23 mouse cellular contexts compared by ENCODE assay signal in the genomic region with DNA sequence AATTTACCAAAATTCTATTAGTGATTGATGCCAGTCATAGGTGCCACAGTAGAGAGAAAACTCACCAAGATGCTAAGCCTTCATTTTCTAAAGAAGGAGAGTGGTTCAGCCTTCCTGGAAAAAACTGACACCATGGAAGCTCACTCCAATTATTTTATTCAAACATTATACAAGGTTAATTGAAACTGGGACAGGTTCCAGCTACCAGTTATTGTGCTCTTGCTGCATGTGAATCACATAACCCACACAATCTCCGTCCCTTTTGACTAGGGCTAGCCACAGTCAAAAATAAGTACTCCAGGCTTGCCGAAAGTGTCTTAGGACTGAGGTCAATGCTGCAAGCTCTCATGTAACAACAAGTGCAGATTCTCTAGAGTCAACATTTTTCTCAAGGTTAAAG. TPM values are rescaled to one million over a fixed set of nuclear protein-coding genes. Genes with fewer than 3 reads are reported as not detected.
"Had no signal": no experiment of that assay in that cellular context is flagged by ENCODE, and none has a peak within 500 bp of the region (broad histone marks: within the 10 kb centered on the region; RNA-seq: fewer than 3 reads in every experiment).

No protein-coding gene starts in this region.

- H3K4me2 ChIP-seq: neural tube, embryonic 15.5 days; stomach, embryonic 15.5 days had no signal

- DNase-seq: retina, postnatal 1 day; right cerebral cortex, adult 18-20 months; right cerebral cortex, postnatal 14 days; right cerebral cortex, postnatal 25 days; right cerebral cortex, postnatal 4 days; spleen, adult 18-20 months; thymus, adult 18-20 months; thymus, adult 2 months; thymus, postnatal 14 days; thymus, postnatal 25 days; thymus, postnatal 36 days; thymus, postnatal 4 days had no signal

- H3K27me3 ChIP-seq: neural tube, embryonic 15.5 days; stomach, embryonic 15.5 days had no signal

- H3K4me3 ChIP-seq: neural tube, embryonic 15.5 days; stomach, embryonic 15.5 days had no signal

- H3K36me3 ChIP-seq: neural tube, embryonic 15.5 days; stomach, embryonic 15.5 days had no signal

- H3K9ac ChIP-seq: neural tube, embryonic 15.5 days; stomach, embryonic 15.5 days had no signal

- H3K9me3 ChIP-seq: neural tube, embryonic 15.5 days; stomach, embryonic 15.5 days had no signal

- H3K4me1 ChIP-seq: neural tube, embryonic 15.5 days; stomach, embryonic 15.5 days had no signal

- H3K27ac ChIP-seq: neural tube, embryonic 15.5 days; stomach, embryonic 15.5 days; stomach, postnatal 0 days had no signal

RNA-seq across cellular contexts. Expression of gene Cypt12, which starts 8.0 kb away (rescaled TPM):
- total RNA-seq: neutrophil, adult 5-6 weeks had no signal
- polyA plus RNA-seq: neural tube, embryonic 14.5 days; neural tube, embryonic 15.5 days; small intestine, adult 2 months; spleen, adult 2 months; stomach, embryonic 14.5 days; stomach, embryonic 15.5 days; stomach, embryonic 16.5 days; stomach, postnatal 0 days; thymus, postnatal 0 days; urinary bladder, adult 2 months had no signal
